Mouse (Mus musculus): ENCODE measurements around the gene Hrh1. TPM values are rescaled to one million over a fixed set of nuclear protein-coding genes. Genes with fewer than 3 reads are reported as not detected.

Hrh1 gene
- 0.17 and 0.23 TPM in 2 replicates for polyA plus RNA-seq (2011; ENCODE audit: insufficient read length, low read depth, missing spikeins)

DNA sequence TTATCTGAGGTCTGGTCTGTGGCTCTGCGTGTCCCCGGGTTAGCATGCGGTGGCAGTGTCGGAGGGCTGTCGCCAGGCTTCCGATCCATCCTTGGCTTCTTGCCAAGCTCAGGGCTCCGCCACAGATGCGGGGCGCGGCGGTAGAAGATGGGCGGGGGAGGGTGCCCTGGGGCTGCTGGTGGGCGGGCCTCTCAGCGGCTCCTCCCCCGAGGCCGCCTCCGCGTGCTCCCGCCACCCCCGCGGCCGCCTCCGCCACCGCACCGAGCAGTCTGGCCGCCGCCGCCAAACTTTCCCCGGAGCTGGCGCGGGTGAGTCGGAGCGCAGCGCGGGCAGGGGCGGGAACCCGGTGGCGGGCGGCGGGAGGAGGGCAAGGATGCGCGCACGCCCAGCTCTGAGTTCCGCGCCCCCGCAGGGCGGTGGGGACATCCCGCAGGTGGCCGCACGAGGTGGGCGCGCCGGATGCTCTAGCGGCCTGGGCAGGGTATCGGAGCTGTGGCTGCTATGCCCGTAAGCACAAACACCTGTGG is at the start of gene Hrh1:
Gene Hrh1 (plus strand): TSS at position 246 of the 527 bp plus-strand sequence.
- Histone ChIP-seq H3K4me1 (ENCODE audit: control insufficient read depth, insufficient read depth, low read length) (no peaks in the 10 kb centered on the region), H3K27ac (ENCODE audit: insufficient read depth, low read length) (no peak within 1 kb of the TSS), H3K4me3 (ENCODE audit: insufficient read depth, low read length) (peak within 1 kb of the TSS; percentile 31)
- no peak for TF ChIP-seq CTCF (IDR thresholded peaks at IDR 0.05; ENCODE audit: borderline replicate concordance, insufficient read depth, low read length)
- no peak for TF ChIP-seq POLR2A (IDR thresholded peaks at IDR 0.05; ENCODE audit: low read depth, low read length)

DNA sequence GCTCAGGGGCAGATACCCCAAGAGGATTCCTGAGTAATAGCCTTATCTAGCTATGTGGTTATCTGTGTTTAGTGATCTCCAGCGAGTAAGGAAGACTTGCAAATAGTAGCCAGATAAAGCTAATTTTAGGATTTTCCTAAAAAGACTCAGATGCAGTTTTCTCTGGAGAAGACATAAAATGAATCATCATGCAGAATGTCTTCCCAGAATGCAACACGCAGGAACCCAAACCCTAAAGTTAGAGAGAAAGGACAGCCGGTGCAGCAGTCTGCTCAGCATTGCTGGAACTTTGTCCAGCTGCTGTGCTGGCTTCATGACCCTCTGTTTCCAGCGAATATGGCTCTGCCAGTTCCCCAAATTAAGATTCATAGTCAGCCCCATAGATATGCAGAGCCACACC is 43.1 kb upstream of the Hrh1 start:
- Histone ChIP-seq H3K27ac (ENCODE audit: insufficient read depth, low read length) (0 out of 2 replicates have a peak overlapping the region, but pooled peaks have one; percentile 53), H3K4me1 (ENCODE audit: control insufficient read depth, insufficient read depth, low read length) (peaks cover 8% of the 10 kb centered on the region; the same call in 1 of the 2 replicates), H3K4me3 (ENCODE audit: insufficient read depth, low read length) (no peak overlapping the region)
- no peak for TF ChIP-seq CTCF (IDR thresholded peaks at IDR 0.05; ENCODE audit: borderline replicate concordance, insufficient read depth, low read length)
- no peak for TF ChIP-seq POLR2A (IDR thresholded peaks at IDR 0.05; ENCODE audit: low read depth, low read length)

DNA sequence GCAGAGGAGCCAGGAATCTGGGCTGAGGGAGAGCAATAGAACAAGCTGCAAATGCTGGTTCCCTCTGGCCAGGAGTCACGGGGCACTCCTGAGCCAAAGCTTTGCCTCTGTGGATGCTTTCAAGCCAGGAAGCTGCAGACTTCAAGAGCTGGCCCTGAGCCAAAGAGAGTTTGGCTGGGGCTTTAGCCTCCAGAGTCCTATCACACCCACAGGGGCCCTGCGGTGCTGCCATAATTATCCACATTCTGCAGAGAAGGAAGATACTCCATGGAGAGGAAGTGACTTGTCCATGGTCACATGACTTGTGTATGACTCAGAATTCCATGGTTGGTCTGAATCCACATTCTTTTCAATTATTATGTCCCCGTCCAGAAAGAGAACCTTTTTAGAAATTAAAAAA is 39.6 kb upstream of the Hrh1 start:
- peaks cover 8% of the 10 kb centered on the region; the same call in 1 of the 2 replicates for H3K4me1 ChIP-seq (ENCODE audit: control insufficient read depth, insufficient read depth, low read length)
- H3K27ac ChIP-seq (ENCODE audit: insufficient read depth, low read length): no peak overlapping the region
- TF ChIP-seq CTCF (IDR thresholded peaks at IDR 0.05; ENCODE audit: borderline replicate concordance, insufficient read depth, low read length) (no peak), POLR2A (IDR thresholded peaks at IDR 0.05; ENCODE audit: low read depth, low read length) (no peak)
- no peak overlapping the region for H3K4me3 ChIP-seq (ENCODE audit: insufficient read depth, low read length)

DNA sequence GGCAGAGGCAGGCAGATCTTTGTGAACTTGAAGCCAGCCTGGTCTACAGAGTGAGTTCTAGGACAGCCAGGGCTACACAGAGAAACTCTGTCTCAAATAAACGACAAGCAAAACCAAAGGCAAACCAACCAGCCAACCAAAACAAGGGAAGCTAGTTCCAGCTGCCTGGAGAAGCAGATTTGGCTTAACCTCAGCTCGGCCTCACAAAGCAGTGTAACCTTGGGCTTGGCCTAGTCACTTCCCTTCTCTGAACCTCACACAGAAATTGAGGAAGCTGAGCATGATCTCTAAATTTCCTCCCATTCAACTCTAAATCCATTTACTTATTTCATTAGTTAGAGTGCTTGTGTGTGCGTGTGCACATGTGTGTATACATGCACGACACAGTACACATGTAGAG is 35.4 kb upstream of the Hrh1 start:
- H3K4me1 ChIP-seq (ENCODE audit: control insufficient read depth, insufficient read depth, low read length): peaks cover 8% of the 10 kb centered on the region; the same call in 1 of the 2 replicates
- no peak overlapping the region for H3K27ac ChIP-seq (ENCODE audit: insufficient read depth, low read length)
- TF ChIP-seq CTCF (IDR thresholded peaks at IDR 0.05; ENCODE audit: borderline replicate concordance, insufficient read depth, low read length) (no peak), POLR2A (IDR thresholded peaks at IDR 0.05; ENCODE audit: low read depth, low read length) (no peak)
- H3K4me3 ChIP-seq (ENCODE audit: insufficient read depth, low read length): no peak overlapping the region

DNA sequence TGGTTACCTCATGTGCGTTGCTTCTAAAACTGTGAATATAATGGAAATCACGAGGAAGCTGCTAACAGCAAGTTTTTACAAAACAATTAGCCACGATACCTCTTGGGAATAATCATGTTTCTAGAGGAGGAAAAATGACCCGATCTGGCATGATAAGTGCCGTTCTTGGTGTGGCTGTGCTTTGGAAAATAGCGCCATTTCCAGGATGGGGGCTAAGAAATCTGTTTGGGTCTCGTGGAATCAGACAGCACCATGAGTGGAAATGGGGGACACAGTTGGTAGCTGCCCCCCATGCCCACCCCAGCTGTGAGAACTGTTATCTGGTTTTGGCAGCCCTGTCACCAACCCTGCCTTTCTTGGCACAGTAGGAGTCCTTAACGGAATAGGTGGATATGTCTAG is 34.0 kb upstream of the Hrh1 start:
- no peak for TF ChIP-seq CTCF (IDR thresholded peaks at IDR 0.05; ENCODE audit: borderline replicate concordance, insufficient read depth, low read length)
- no peak for TF ChIP-seq POLR2A (IDR thresholded peaks at IDR 0.05; ENCODE audit: low read depth, low read length)
- H3K27ac ChIP-seq (ENCODE audit: insufficient read depth, low read length): no peak overlapping the region
- peaks cover 2% of the 10 kb centered on the region; the same call in 1 of the 2 replicates for H3K4me1 ChIP-seq (ENCODE audit: control insufficient read depth, insufficient read depth, low read length)
- H3K4me3 ChIP-seq (ENCODE audit: insufficient read depth, low read length): no peak overlapping the region

DNA sequence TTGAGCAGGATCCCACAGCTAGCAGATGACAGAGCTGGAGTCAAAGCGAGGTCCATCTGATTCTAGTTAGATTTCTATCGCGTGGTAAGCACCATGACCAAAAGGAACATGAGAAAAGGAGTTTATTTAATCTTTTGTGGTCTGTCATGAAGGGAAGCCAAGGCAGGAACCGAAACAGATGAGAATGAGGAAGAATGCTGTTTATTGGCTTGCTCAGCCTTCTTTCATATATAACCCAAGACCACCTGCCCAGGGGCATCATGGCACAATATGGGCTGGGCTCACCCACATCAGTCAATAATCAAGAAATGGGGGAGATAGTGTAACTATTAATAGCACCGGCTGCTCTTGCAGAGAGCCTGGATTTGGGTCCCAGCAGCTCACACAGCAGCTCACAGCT is 33.0 kb upstream of the Hrh1 start:
- TF ChIP-seq POLR2A (IDR thresholded peaks at IDR 0.05; ENCODE audit: low read depth, low read length) (no peak), CTCF (IDR thresholded peaks at IDR 0.05; ENCODE audit: borderline replicate concordance, insufficient read depth, low read length) (no peak)
- Histone ChIP-seq H3K4me3 (ENCODE audit: insufficient read depth, low read length) (no peak overlapping the region), H3K4me1 (ENCODE audit: control insufficient read depth, insufficient read depth, low read length) (no peaks in the 10 kb centered on the region), H3K27ac (ENCODE audit: insufficient read depth, low read length) (no peak overlapping the region)

DNA sequence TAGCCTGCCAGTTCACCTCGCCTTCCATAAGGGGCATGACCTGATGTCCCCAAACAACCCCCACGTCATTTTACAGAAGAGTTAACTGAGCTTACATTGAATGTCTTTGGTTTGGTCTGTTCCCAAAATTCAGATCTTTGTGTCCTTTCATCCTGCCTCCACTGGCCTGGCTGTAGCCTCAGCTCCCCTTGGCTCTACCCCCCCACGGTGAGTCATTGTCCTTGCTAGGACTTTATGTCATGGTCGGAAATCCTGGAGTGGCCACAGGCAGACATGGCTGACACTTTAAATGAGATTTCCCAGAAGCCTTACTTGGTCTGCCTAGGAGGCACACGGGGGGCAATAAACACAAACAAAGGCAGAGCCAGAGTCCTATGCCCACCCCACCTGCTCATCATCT is 31.5 kb upstream of the Hrh1 start:
- TF ChIP-seq CTCF (IDR thresholded peaks at IDR 0.05; ENCODE audit: borderline replicate concordance, insufficient read depth, low read length): no peak
- no peak for TF ChIP-seq POLR2A (IDR thresholded peaks at IDR 0.05; ENCODE audit: low read depth, low read length)
- no peak overlapping the region for H3K27ac ChIP-seq (ENCODE audit: insufficient read depth, low read length)
- H3K4me3 ChIP-seq (ENCODE audit: insufficient read depth, low read length): no peak overlapping the region
- H3K4me1 ChIP-seq (ENCODE audit: control insufficient read depth, insufficient read depth, low read length): no peaks in the 10 kb centered on the region

DNA sequence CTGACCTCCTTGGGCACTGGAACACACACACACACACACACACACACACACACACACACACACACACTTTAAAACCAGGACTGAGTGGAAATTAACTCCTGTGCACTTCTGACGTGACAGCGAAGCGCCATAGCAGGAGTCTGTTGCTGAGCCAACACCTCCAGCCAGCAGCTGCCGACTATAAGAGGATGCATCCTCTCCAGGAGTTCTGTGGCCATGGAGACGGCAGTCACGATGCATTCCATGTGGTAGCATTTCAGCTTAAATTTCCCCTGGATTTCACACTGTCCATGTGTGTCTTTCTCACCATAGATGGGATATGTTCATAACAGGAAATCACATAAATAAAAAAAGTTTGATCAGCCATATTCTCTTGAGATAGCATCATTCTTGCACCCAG is 30.1 kb upstream of the Hrh1 start:
- Histone ChIP-seq H3K4me3 (ENCODE audit: insufficient read depth, low read length) (no peak overlapping the region), H3K4me1 (ENCODE audit: control insufficient read depth, insufficient read depth, low read length) (no peaks in the 10 kb centered on the region), H3K27ac (ENCODE audit: insufficient read depth, low read length) (no peak overlapping the region)
- TF ChIP-seq POLR2A (IDR thresholded peaks at IDR 0.05; ENCODE audit: low read depth, low read length) (no peak), CTCF (IDR thresholded peaks at IDR 0.05; ENCODE audit: borderline replicate concordance, insufficient read depth, low read length) (no peak)

DNA sequence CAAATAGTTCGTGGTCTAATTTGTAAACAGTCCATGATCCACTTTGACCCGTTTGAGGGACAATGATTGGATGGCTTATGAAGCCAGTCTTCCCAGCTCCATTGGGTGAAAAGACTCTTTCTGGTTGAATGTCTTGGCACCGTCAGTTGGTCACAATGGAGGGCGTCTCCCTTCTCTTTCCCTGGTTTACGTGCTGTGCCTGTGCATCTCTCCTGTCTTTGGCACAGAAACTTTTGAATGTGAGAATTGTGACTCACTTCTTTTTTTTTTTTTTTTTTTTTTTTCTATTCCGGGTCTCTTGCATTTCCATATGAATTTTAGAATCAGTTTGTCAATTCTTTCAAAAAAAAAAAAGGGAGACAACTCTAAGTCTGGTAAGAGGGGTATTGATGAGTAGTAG is 29.5 kb upstream of the Hrh1 start:
- H3K4me3 ChIP-seq (ENCODE audit: insufficient read depth, low read length): no peak overlapping the region
- no peak overlapping the region for H3K27ac ChIP-seq (ENCODE audit: insufficient read depth, low read length)
- TF ChIP-seq CTCF (IDR thresholded peaks at IDR 0.05; ENCODE audit: borderline replicate concordance, insufficient read depth, low read length) (no peak), POLR2A (IDR thresholded peaks at IDR 0.05; ENCODE audit: low read depth, low read length) (no peak)
- no peaks in the 10 kb centered on the region for H3K4me1 ChIP-seq (ENCODE audit: control insufficient read depth, insufficient read depth, low read length)

DNA sequence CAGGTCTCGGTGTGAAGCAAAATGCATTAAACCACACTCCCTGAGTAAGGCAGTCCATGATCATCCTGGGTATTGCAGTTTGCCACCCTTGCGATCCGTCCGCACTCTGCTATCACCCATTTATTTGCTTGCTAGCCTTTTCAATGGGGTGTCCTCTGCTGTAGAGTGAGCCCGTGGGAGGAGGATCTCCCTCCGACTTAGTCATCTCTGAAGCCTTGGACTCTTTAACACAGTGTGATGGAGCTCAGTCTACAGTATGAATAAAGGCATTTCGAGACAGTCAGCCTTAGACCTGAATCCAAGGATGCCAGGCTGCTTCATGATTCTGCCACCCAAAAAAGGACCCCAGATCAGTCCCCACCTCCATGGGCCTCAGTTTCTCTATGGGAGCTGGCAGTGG is 25.0 kb upstream of the Hrh1 start:
- no peaks in the 10 kb centered on the region for H3K4me1 ChIP-seq (ENCODE audit: control insufficient read depth, insufficient read depth, low read length)
- TF ChIP-seq CTCF (IDR thresholded peaks at IDR 0.05; ENCODE audit: borderline replicate concordance, insufficient read depth, low read length) (no peak), POLR2A (IDR thresholded peaks at IDR 0.05; ENCODE audit: low read depth, low read length) (no peak)
- no peak overlapping the region for H3K27ac ChIP-seq (ENCODE audit: insufficient read depth, low read length)
- no peak overlapping the region for H3K4me3 ChIP-seq (ENCODE audit: insufficient read depth, low read length)
